Mouse (Mus musculus) thymus, postnatal 25 days (tissue): ENCODE results near the gene Trim17.
A peak's percentile ranks its signal among the peaks of the same experiment; 100 is the strongest.

ENCODE experiments used
- DNase-seq: peaks from one replicate; pipeline ENCODE4 v3.0.0; 2022

Trim17 gene

DNA sequence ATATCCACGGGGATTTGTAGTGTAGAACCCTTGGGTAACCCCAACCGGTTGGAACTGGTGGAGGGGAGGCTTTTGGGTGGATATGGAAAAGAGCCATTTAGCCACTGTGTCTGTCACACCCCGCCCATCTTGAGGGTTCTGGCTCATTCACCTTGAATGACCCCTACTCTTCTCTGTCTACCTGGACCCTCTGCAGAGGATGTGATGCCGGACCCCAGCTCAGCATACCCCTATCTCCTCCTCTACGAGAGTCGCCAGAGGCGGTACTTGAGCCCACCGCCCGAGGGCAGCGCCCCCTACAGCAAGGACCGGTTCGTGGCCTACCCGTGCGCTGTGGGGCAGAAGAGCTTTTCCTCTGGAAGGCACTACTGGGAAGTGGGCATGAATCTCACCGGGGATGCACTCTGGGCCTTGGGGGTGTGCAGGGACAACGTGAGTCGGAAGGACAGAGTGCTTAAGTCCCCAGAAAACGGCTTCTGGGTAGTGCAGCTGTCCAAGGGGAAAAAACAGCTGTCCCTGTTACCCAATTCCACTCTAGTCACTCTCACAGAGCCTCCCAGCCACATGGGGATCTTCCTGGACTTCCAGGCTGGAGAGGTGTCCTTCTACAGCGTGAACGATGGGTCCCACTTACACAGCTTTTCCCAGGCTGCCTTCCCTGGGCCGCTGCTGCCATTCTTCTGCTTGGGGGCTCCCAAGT, 16.5 kb downstream of the Trim17 start:
- no peak for DNase-seq

DNA sequence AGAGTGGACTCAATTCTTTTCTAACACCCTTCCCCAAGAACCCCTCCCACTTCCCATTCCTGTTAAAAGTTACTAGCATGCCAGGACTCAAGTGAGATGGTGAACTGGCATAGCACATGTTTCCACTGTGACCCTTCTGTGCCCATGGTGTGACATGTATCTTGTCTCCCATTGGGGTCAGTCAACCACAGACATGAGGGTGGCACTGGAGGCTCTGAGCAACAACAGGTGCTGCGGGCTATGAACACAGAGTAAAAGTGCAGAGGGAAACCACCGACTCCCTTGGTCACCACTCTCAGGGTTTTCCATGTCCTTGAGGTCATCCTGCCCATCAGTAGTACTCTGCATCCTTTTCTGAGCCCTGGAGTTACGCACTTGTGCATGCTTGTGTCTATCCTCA, 17.3 kb downstream of the Trim17 start:
- DNase-seq: no peak

DNA sequence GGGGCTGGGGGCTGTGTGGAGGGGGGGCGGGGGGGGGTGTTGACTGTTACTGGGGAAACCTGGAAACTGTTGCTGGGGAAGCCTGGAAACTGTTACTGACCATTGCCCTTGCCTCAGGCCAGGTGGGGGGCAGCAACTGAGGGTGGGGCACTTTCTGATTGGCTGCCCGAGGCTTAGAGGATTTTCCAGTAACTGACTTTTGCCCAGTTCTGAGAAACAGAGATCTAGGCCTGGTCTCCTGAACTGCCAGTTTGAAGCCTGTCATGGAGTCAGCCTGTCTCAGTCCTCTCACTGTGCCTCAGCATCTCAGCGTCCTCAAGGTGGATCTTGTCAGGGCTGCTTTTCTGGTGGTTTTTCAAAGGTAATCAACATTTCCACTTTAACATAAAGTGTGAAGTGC, 19.9 kb downstream of the Trim17 start:
- DNase-seq: no peak

- peak; percentile 40 for DNase-seq
Measured at GRCm38 (mm10) chr11:58977150-58977549, 22.7 kb downstream of the Trim17 start.

DNA sequence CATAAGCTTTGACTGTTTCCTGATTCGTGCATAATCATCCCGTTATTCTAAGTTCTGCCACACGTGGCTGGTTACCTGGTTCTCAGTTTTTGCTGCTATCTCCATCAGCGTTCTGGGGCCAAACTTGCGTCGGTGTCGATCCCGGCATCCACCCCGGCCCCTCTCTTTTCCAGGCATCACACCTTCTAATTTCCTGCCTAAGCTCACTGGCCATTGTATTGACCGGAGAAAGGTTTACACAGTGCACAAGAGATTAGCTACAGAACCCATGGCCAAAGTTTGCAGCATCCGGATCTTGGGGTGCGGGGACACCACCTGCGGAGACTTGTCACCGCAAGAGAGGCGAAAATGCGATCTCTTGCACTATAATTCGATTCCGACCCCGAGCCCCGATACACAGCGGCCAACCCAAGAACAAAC, 23.1 kb downstream of the Trim17 start:
- DNase-seq: peak; percentile 33

- peak; percentile 75 for DNase-seq
Measured at GRCm38 (mm10) chr11:58978027-58978705, 23.7 kb downstream of the Trim17 start, which contains the start of gene Trim11. TSS of gene Trim11 (plus strand) at chr11:58978093.

GRCm38 (mm10) chr11:58978706-58979030, 24.2 kb downstream of the Trim17 start:
- DNase-seq: no peak

DNA sequence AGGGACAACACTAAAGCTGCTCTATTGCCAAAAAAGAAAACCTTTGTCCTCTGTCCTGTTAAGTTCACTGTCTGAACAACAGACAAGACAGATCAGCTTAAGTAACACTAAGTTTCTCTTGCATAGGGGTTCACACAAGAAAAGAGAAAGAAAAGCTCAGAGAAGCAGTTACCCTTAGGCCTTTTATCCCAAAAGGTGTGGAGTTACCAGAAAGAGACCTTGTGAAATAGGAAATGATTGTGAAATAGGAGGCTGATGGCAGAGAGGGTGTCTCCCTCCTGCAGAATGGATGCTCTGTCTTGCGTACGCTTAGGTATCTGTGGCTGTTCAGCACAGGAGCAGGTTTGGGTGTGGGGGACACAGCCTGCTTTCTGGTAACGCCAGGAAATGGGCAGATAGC, 24.7 kb downstream of the Trim17 start:
- DNase-seq: no peak

- DNase-seq: no peak
Measured at GRCm38 (mm10) chr11:58979661-58980060, 25.2 kb downstream of the Trim17 start.

DNA sequence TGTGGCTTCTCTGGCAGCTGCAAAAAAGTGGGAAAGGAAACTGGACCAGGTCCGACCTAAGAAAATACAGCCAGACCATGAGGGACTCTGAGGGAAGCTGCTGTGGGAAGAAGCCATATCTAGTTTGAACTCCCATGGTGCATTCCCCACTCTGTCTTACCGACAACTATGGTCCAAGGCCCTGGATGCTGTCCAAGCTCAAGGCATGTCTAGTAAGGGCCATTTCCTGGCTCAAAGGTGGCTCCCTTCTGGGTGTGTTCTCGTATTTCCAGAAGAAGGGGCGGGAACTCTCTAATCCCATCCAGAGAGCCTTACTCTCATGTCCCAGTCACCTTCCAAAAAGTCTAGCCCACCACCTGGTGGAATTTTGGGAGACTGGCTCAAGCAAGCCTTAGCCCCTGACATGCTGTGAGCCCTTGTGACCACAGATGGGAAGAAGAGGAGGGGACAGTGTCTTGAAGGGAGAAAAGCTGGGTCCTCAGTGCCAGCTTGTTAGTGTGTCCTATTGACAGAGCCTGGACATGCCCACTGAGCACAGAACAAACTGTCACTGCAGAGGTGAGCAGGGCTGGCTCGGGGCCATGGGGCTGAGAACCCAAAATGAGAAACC, 26.0 kb downstream of the Trim17 start:
- no peak for DNase-seq

DNA sequence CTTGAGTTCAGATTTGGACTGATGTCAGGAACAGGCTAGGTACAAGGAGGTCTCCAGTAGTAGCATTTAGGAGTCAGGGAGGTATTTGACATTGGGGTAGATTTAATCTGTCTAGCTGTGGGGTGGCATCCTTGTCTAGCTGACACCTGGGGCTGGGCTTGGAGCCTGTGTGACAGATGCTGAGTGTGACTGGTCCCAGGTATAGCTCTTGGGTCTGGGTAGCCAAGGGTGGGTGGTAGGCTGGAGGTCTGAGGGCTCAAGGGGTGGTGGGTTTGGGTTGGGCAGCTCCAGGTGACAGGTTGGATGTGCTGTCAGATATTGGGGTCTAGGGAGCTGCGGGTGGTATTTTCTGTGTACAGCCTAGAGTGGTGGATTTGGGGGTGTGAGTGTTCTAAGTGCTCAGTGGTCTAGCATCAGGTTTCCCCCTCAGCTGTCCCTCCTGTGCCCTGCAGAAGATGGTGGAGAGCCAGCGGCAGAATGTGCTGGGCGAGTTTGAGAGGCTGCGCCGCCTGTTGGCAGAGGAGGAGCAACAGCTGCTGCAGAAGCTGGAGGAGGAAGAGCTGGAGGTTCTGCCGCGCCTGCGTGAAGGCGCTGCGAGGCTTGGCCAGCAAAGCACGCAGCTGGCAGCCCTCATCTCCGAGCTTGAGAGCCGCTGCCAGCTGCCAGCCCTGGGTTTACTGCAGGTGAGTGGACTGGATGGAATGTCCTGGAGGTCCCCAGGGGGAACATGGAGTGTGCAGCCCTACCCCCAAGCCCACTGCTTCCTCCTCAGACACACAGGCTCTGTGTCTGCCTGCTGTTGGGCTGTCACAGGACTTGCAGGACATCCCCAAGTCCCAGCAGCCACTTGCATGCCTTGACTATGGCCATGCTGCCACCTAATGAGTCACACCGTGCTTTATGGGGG, 27.3 kb downstream of the Trim17 start:
- peak; percentile 87 for DNase-seq

- DNase-seq: peak; percentile 72
Measured at GRCm38 (mm10) chr11:58982471-58983097, 28.1 kb downstream of the Trim17 start.

- no peak for DNase-seq
Measured at GRCm38 (mm10) chr11:58983691-58984341, 29.3 kb downstream of the Trim17 start.

- peak; percentile 31 for DNase-seq
Measured at GRCm38 (mm10) chr11:58984657-58985056, 30.2 kb downstream of the Trim17 start.

- no peak for DNase-seq
Measured at GRCm38 (mm10) chr11:58985299-58985917, 30.9 kb downstream of the Trim17 start.

DNA sequence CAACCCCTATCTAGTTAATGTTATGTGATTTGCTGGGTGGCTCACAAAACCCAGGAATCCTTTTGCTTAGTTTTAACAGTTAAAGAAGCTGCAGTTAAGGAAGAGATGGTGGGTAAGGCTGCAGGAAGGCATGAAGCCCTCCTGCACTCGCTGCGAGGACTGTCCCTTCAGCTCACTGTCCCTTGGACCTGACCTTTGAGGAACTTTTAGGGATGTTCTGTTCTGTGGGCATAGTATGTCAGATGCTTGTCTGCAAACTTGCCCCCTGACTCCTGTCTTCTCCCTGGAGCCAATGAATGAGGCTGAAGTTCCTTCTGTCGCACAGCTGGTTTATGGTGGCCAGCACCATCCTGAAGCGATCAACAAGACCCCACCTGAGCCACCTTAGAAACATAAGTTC, 34.7 kb downstream of the Trim17 start:
- DNase-seq: no peak

DNA sequence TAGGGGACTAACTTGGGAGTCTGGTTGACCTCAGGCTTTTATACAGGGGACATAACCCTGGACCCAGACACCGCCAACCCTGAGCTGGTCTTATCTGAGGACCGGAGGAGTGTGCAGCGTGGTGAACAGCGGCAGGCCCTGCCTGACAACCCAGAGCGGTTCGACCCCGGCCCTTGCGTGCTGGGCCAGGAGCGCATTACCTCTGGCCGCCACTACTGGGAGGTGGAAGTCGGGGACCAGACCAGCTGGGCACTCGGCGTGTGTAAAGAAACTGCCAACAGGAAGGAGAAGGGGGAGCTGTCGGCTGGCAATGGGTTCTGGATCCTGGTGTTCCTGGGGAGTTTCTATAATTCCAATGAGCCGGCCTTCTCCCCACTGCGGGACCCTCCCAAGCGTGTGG, 35.7 kb downstream of the Trim17 start:
- no peak for DNase-seq

- no peak for DNase-seq
Measured at GRCm38 (mm10) chr11:58990794-58991193, 36.3 kb downstream of the Trim17 start.

DNA sequence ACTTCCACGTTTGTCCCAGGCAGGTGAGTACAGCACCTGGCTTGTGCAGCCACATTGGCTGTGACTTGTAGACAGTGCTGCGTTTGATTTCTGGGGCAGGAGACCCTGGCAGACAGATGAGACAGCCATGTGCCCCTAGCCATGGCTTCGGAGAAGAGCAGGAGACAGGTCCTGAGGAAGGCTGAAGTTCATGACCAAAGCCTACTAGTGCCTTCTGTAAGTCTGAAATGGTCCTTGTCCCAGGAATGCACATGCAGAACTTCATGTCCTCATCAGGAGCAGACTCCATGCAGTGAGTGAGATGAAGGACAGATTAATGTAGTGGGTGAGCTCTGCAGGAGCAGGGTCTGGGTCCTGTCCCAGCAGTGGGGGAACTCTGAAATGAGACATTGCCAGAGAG, 37.4 kb downstream of the Trim17 start:
- DNase-seq: no peak

DNA sequence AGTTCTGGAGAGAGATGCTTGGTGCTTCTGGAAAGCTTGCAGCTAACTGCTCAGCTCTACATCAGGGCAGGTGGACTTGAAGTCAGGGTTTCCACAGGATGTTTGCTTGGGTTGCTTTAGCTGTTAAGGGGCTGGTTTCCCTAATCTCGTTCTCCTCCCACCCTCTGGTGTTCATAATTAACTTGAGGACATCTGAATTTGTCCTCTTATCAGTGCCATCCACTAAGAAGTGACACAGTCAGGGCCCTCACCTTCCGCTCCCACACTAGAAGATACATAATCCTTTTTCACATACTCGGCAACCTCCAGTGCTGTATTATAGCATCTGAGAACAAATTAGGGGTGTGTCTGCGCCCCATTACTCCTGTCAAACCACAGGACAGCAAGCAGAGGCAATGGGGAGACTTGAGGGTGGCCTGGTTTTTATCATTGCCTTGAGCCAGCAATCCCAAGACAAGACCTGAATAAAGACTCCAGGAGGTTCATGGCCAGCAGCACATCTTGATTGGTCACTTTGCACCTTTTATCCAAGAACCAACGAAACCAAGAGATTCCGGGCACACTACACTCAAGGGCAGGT, 38.7 kb downstream of the Trim17 start:
- no peak for DNase-seq

- peak; percentile 69 for DNase-seq
Measured at GRCm38 (mm10) chr11:58994337-58994826, 39.9 kb downstream of the Trim17 start.
